Mouse (Mus musculus) activated CD4-positive, CD25-positive, alpha-beta regulatory T cell (primary cell): ENCODE data around the gene Rep15. TPM values are rescaled to one million over a fixed set of nuclear protein-coding genes. Genes with fewer than 3 reads are reported as not detected.

Source experiments
- polyA plus RNA-seq, 2 experiments: library from polyadenylated mRNA; unstranded; fragments of 100-300 nt; shearing (Covaris generic); gene quantifications; one replicate each; pipeline ENCODE4 v1.2.1; 2017

The Rep15 gene
- polyA plus RNA-seq, result under 1 TPM in 1 of 2 experiments, not detected in 1; 0.49 TPM

GRCm38 (mm10) chr6:147032303-147032925 is at the start of gene Rep15:
TSS of gene Rep15 (plus strand) at chr6:147032584.

GRCm38 (mm10) chr6:147042291-147043290 is 10.2 kb downstream of the Rep15 start, which contains the start of gene Mrps35:
TSS of gene Mrps35 (plus strand) at chr6:147042764.

Other genes with a start within 250 kb of the Rep15 start
- gene Arntl2, start 236.5 kb upstream of the Rep15 start, polyA plus RNA-seq, result under 1 TPM; 0.21 to 0.47 TPM
- gene Smco2, start 182.5 kb upstream of the Rep15 start, polyA plus RNA-seq, result not detected
- 10 to 100 TPM; 10.4 to 14.0 TPM for gene Ppfibp1, start 144.1 kb upstream of the Rep15 start, polyA plus RNA-seq
- gene 1700034J05Rik, start 78.2 kb upstream of the Rep15 start, polyA plus RNA-seq, result not detected
- gene Mrps35, start 10.2 kb downstream of the Rep15 start, polyA plus RNA-seq, result 100 to 1,000 TPM; 105 to 124 TPM
- gene Mansc4, start 54.4 kb downstream of the Rep15 start, polyA plus RNA-seq, result under 1 TPM in 1 of 2 experiments, not detected in 1; 0.43 TPM
- gene Klhl42, start 58.8 kb downstream of the Rep15 start, polyA plus RNA-seq, result 10 to 100 TPM in 1 of 2 experiments, 1 to 10 TPM in 1; 9.5 to 12.1 TPM
- gene Pthlh, start 231.6 kb downstream of the Rep15 start, polyA plus RNA-seq, result not detected